Mouse (Mus musculus): Measurements from ENCODE around the gene Gm20390. TPM values are rescaled to one million over a fixed set of nuclear protein-coding genes. Genes with fewer than 3 reads are reported as not detected.

Gm20390 gene
- polyA plus RNA-seq, 1 experiment from 2014 or later = 462 TPM

DNA sequence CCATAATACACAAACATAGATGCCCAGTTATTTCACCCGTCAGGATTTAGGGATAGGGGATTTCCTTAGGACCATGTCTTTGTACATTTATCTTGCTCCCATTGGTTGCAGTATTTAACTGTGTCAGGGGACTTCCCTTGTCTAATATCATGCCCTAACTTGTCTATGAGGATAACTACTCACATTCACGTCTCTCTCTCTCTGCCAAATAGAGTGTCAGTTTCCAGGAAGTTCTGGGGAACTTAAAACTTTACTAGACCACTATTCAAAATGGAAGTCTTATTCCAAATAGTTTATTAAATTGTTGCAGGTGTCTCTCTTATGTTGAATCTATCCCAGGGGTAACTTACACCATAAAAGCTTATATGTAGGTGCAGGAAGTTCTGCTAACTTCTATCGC, 56.5 kb downstream of the Gm20390 start:
- WGBS = 88% methylated on average over 3 of the region's 3 CpGs
- Histone ChIP-seq H3K4me3 (replicated peaks) (no peak overlapping the region), H3K4me2 (no peak overlapping the region), H3K4me1 (no peaks in the 10 kb centered on the region), H3K27ac (no peak overlapping the region), H3K36me3 (peaks cover 85% of the 10 kb centered on the region), H3K27me3 (no peaks in the 10 kb centered on the region), H3K9ac (no peak overlapping the region), H3K9me3 (replicated peaks) (no peaks in the 10 kb centered on the region)
- no peak for ATAC-seq (replicated peaks; ENCODE audit: low FRiP score)

DNA sequence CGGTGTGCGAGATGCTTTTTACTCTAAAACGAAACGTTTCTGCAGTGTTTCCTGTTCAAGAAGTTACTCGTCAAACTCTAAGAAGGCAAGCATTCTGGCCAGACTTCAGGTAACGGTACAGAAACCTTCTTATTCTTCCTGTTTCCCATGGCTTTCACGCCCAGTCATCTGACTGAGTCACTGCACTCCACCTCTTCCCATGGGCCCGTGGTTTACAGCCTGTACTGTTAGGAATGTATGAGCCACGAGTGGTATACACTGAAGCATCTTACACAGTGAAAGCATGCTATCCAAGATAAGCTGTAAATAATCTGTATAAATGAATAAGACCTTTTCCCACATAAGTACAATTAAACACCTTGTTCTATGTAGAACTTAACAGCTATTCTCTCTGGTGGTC, 59.3 kb downstream of the Gm20390 start:
- Histone ChIP-seq H3K4me3 (replicated peaks) (no peak overlapping the region), H3K9ac (no peak overlapping the region), H3K9me3 (replicated peaks) (no peaks in the 10 kb centered on the region), H3K27ac (no peak overlapping the region), H3K36me3 (peaks cover 81% of the 10 kb centered on the region), H3K4me2 (no peak overlapping the region), H3K4me1 (no peaks in the 10 kb centered on the region), H3K27me3 (no peaks in the 10 kb centered on the region)
- WGBS = 89% methylated on average over 9 of the region's 9 CpGs
- no peak for ATAC-seq (replicated peaks; ENCODE audit: low FRiP score)

DNA sequence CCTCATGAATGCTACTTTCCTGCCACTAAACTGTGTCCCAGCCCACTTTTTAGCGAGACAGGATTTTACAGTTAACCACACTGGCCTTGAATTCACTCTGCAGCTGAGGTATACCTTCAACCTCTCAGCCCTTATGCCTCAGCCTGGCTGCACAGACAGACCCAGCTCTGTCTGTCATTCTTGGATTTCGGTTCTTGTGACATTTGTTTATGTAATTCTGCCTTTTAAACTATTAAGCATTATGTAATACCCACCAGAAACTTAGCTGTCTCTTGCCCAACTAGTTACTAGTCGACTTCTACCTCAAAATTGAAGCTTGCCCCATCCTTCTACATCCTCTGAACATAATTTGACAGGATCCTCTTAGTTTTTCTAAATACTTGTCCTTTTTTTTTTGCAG, 60.3 kb downstream of the Gm20390 start:
- Histone ChIP-seq H3K27ac (no peak overlapping the region), H3K36me3 (peaks cover 76% of the 10 kb centered on the region), H3K4me2 (no peak overlapping the region), H3K4me1 (no peaks in the 10 kb centered on the region), H3K27me3 (no peaks in the 10 kb centered on the region), H3K9me3 (replicated peaks) (no peaks in the 10 kb centered on the region), H3K9ac (no peak overlapping the region), H3K4me3 (replicated peaks) (no peak overlapping the region)
- no peak for ATAC-seq (replicated peaks; ENCODE audit: low FRiP score)
- 88% methylated on average over 3 of the region's 3 CpGs for WGBS

DNA sequence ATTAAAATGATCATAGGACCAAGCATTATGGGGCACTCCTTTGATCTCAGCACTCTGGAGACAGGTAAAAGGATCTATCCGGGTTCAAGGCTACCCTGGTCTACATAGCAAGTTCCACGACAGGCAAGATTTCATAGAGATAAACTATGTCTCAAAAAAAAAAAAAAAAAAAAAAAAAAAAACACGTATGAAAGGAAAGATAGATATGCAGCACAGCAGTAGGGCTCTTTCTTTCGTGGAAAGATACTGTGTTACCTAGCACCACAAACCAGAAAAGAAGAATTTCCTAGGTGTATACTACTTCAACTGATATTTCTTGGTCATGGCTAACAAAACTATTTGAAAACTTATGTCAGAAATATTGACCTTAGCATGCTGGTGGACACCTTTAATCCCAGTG, 61.3 kb downstream of the Gm20390 start:
- Histone ChIP-seq H3K27ac (no peak overlapping the region), H3K9me3 (replicated peaks) (no peaks in the 10 kb centered on the region), H3K27me3 (no peaks in the 10 kb centered on the region), H3K4me1 (no peaks in the 10 kb centered on the region), H3K9ac (no peak overlapping the region), H3K4me3 (replicated peaks) (no peak overlapping the region), H3K4me2 (no peak overlapping the region), H3K36me3 (peaks cover 71% of the 10 kb centered on the region)
- no peak for ATAC-seq (replicated peaks; ENCODE audit: low FRiP score)
- 88% methylated on average over 4 of the region's 4 CpGs for WGBS

Other genes starting within 250 kb of the Gm20390 start
- 29.1 and 30.5 TPM in 2 replicates for gene Utp18, start 82.5 kb downstream of the Gm20390 start, polyA plus RNA-seq (2015; fragmentation: Nextera tagmentation; extraction: Ambion mirVana)
- 33.3 and 43.0 TPM in 2 replicates for gene Mbtd1, start 82.4 kb downstream of the Gm20390 start, polyA plus RNA-seq (2015; fragmentation: Nextera tagmentation; extraction: Ambion mirVana)
- gene Nme2, start 12.0 kb downstream of the Gm20390 start, polyA plus RNA-seq (2015; fragmentation: Nextera tagmentation; extraction: Ambion mirVana) = 262 and 314 TPM in 2 replicates
- 165 and 172 TPM in 2 replicates for gene Nme1, start 228 bp upstream of the Gm20390 start, polyA plus RNA-seq (2015; fragmentation: Nextera tagmentation; extraction: Ambion mirVana)
- 35.1 and 37.2 TPM in 2 replicates for gene Spag9, start 27.8 kb upstream of the Gm20390 start, polyA plus RNA-seq (2015; fragmentation: Nextera tagmentation; extraction: Ambion mirVana)
- gene Tob1, start 243.2 kb upstream of the Gm20390 start, polyA plus RNA-seq (2015; fragmentation: Nextera tagmentation; extraction: Ambion mirVana) = 36.6 and 40.8 TPM in 2 replicates